Mouse (Mus musculus): ENCODE measurements around the gene Sltm.

GRCm38 (mm10) chr9:70636748-70637147 lies 94.2 kb downstream of the Sltm start:
- TF ChIP-seq CTCF (IDR thresholded peaks at IDR 0.05; ENCODE audit: extremely low read depth, insufficient read depth, insufficient read length, insufficient replicate concordance) (no peak), POLR2A (IDR thresholded peaks at IDR 0.05; ENCODE audit: low read depth, low read length) (no peak)
